Mouse (Mus musculus): ENCODE data around the gene Chst13. TPM values are rescaled to one million over a fixed set of nuclear protein-coding genes. Genes with fewer than 3 reads are reported as not detected.

The Chst13 gene
- total and polyA plus RNA-seq, 3 experiments: 0.03 to 0.11 TPM; not detected in 1

GRCm38 (mm10) chr6:90347183-90347582 is 22.2 kb upstream of the Chst13 start:
- H3K27me3 ChIP-seq (ENCODE audit: insufficient read depth, low read length): peaks cover 47% of the 10 kb centered on the region
- no peak for DNase-seq (ENCODE audit: low spot score)
- H3K9me3 ChIP-seq (replicated peaks): no peaks in the 10 kb centered on the region
- H3K4me3 ChIP-seq (ENCODE audit: low read depth, low read length): no peak overlapping the region
- TF ChIP-seq GATA2 (IDR thresholded peaks at IDR 0.05; ENCODE audit: borderline replicate concordance, low read depth, low read length) (no peak), TAL1 (conservative IDR thresholded peaks at IDR 0.05; ENCODE audit: low read depth, low read length) (no peak), POLR2AphosphoS5 (IDR thresholded peaks at IDR 0.05; ENCODE audit: insufficient replicate concordance, low read depth, low read length) (no peak), GATA1 (IDR thresholded peaks at IDR 0.05; ENCODE audit: borderline replicate concordance, low read length) (no peak), CTCF (IDR thresholded peaks at IDR 0.05; ENCODE audit: low read depth, low read length) (no peak)
- no peaks in the 10 kb centered on the region for H3K4me1 ChIP-seq (ENCODE audit: insufficient read depth, low read depth, low read length)
- ATAC-seq (ENCODE audit: extremely low read depth, insufficient number of reproducible peaks, low FRiP score, poor library complexity, severe bottlenecking): no peak
- no peaks in the 10 kb centered on the region for H3K36me3 ChIP-seq (replicated peaks)

DNA sequence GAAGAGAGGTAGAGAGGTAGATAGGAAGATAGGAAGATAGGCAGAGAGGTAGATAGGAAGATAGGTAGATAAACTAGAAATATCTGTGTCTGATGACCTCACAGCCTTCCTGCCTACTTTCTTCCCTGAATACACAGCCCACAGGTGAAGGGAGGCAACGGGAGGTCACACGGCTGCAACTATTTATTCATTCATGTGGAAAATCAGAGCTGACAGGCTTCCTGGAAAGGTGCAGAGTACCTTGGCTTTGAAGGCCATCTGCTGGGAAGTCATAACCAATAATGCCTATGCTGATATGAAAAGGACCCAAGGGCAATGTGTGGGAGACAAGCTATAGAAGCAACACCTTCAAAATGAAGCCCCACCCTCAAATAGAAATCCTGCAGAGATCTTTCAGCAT is 17.4 kb upstream of the Chst13 start:
- peaks cover 27% of the 10 kb centered on the region for H3K27me3 ChIP-seq (ENCODE audit: insufficient read depth, low read length)

GRCm38 (mm10) chr6:90334244-90334643 is 9.3 kb upstream of the Chst13 start:
- H3K27me3 ChIP-seq (ENCODE audit: insufficient read depth, low read length): peaks cover 22% of the 10 kb centered on the region
- no peaks in the 10 kb centered on the region for H3K4me1 ChIP-seq (ENCODE audit: insufficient read depth, low read depth, low read length)
- TF ChIP-seq TAL1 (conservative IDR thresholded peaks at IDR 0.05; ENCODE audit: low read depth, low read length) (no peak), CTCF (IDR thresholded peaks at IDR 0.05; ENCODE audit: low read depth, low read length) (no peak), GATA2 (IDR thresholded peaks at IDR 0.05; ENCODE audit: borderline replicate concordance, low read depth, low read length) (no peak), POLR2AphosphoS5 (IDR thresholded peaks at IDR 0.05; ENCODE audit: insufficient replicate concordance, low read depth, low read length) (no peak), GATA1 (IDR thresholded peaks at IDR 0.05; ENCODE audit: borderline replicate concordance, low read length) (no peak)
- no peaks in the 10 kb centered on the region for H3K9me3 ChIP-seq (replicated peaks)
- ATAC-seq (ENCODE audit: extremely low read depth, insufficient number of reproducible peaks, low FRiP score, poor library complexity, severe bottlenecking) (no peak), DNase-seq (ENCODE audit: low spot score) (no peak)
- no peak overlapping the region for H3K4me3 ChIP-seq (ENCODE audit: low read depth, low read length)
- no peaks in the 10 kb centered on the region for H3K36me3 ChIP-seq (replicated peaks)

More for the DNA sequence above, 17.4 kb upstream of the Chst13 start:
- no peak for DNase-seq (ENCODE audit: low spot score)
- no peaks in the 10 kb centered on the region for H3K9me3 ChIP-seq (replicated peaks)
- ATAC-seq (ENCODE audit: extremely low read depth, insufficient number of reproducible peaks, low FRiP score, poor library complexity, severe bottlenecking): no peak
- TF ChIP-seq TAL1 (conservative IDR thresholded peaks at IDR 0.05; ENCODE audit: low read depth, low read length) (no peak), GATA1 (IDR thresholded peaks at IDR 0.05; ENCODE audit: borderline replicate concordance, low read length) (no peak), CTCF (IDR thresholded peaks at IDR 0.05; ENCODE audit: low read depth, low read length) (no peak), POLR2AphosphoS5 (IDR thresholded peaks at IDR 0.05; ENCODE audit: insufficient replicate concordance, low read depth, low read length) (no peak), GATA2 (IDR thresholded peaks at IDR 0.05; ENCODE audit: borderline replicate concordance, low read depth, low read length) (no peak)
- no peaks in the 10 kb centered on the region for H3K4me1 ChIP-seq (ENCODE audit: insufficient read depth, low read depth, low read length)
- H3K4me3 ChIP-seq (ENCODE audit: low read depth, low read length): no peak overlapping the region
- H3K36me3 ChIP-seq (replicated peaks): no peaks in the 10 kb centered on the region

- H3K4me1 ChIP-seq (ENCODE audit: insufficient read depth, low read depth, low read length): no peaks in the 10 kb centered on the region
- H3K4me3 ChIP-seq (ENCODE audit: low read depth, low read length): no peak within 1 kb of the TSS
- TF ChIP-seq GATA1 (IDR thresholded peaks at IDR 0.05; ENCODE audit: borderline replicate concordance, low read length) (no peak), TAL1 (conservative IDR thresholded peaks at IDR 0.05; ENCODE audit: low read depth, low read length) (no peak), CTCF (IDR thresholded peaks at IDR 0.05; ENCODE audit: low read depth, low read length) (no peak), POLR2AphosphoS5 (IDR thresholded peaks at IDR 0.05; ENCODE audit: insufficient replicate concordance, low read depth, low read length) (no peak), GATA2 (IDR thresholded peaks at IDR 0.05; ENCODE audit: borderline replicate concordance, low read depth, low read length) (no peak)
- no peaks in the 10 kb centered on the region for H3K9me3 ChIP-seq (replicated peaks)
- no peak for ATAC-seq (ENCODE audit: extremely low read depth, insufficient number of reproducible peaks, low FRiP score, poor library complexity, severe bottlenecking)
- H3K36me3 ChIP-seq (replicated peaks): no peaks in the 10 kb centered on the region
- no peak for DNase-seq (ENCODE audit: low spot score)
- peaks cover 28% of the 10 kb centered on the region for H3K27me3 ChIP-seq (ENCODE audit: insufficient read depth, low read length)
Measured at GRCm38 (mm10) chr6:90332561-90333425, 7.8 kb upstream of the Chst13 start, which contains the start of gene Uroc1. Gene Uroc1, plus strand, starts transcription at chr6:90333284.

GRCm38 (mm10) chr6:90329953-90330352 is 5.0 kb upstream of the Chst13 start:
- Histone ChIP-seq H3K27me3 (ENCODE audit: insufficient read depth, low read length) (peaks cover 30% of the 10 kb centered on the region), H3K9me3 (replicated peaks) (no peaks in the 10 kb centered on the region), H3K36me3 (replicated peaks) (no peaks in the 10 kb centered on the region), H3K4me1 (ENCODE audit: insufficient read depth, low read depth, low read length) (no peaks in the 10 kb centered on the region), H3K4me3 (ENCODE audit: low read depth, low read length) (no peak overlapping the region)
- DNase-seq (ENCODE audit: low spot score) (no peak), ATAC-seq (ENCODE audit: extremely low read depth, insufficient number of reproducible peaks, low FRiP score, poor library complexity, severe bottlenecking) (no peak)
- TF ChIP-seq POLR2AphosphoS5 (IDR thresholded peaks at IDR 0.05; ENCODE audit: insufficient replicate concordance, low read depth, low read length): no peak
- no peak for TF ChIP-seq GATA1 (IDR thresholded peaks at IDR 0.05; ENCODE audit: borderline replicate concordance, low read length)
- no peak for TF ChIP-seq TAL1 (conservative IDR thresholded peaks at IDR 0.05; ENCODE audit: low read depth, low read length)
- no peak for TF ChIP-seq CTCF (IDR thresholded peaks at IDR 0.05; ENCODE audit: low read depth, low read length)
- TF ChIP-seq GATA2 (IDR thresholded peaks at IDR 0.05; ENCODE audit: borderline replicate concordance, low read depth, low read length): no peak

DNA sequence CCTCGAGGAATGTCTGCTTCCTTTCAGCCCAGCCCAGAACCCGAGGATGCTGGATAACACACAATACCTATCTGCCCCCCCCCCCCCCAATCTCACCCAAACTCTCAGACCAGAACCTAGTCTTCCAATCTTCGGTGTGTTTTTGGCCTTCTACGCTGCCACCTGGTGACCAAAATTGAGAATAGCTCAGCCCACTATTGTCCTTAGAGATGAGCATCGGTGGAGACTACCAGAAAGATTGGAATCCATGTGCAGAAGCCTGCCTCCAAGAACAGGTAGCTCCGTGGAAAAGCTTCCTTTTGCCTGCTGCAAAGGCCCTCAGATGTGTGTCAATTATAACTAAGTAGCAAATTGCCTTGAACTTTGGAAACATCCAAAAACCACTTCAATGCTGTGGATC is 2.7 kb upstream of the Chst13 start:
- no peaks in the 10 kb centered on the region for H3K4me1 ChIP-seq (ENCODE audit: insufficient read depth, low read depth, low read length)
- ATAC-seq (ENCODE audit: extremely low read depth, insufficient number of reproducible peaks, low FRiP score, poor library complexity, severe bottlenecking) (no peak), DNase-seq (ENCODE audit: low spot score) (no peak)
- peaks cover 18% of the 10 kb centered on the region for H3K27me3 ChIP-seq (ENCODE audit: insufficient read depth, low read length)
- H3K36me3 ChIP-seq (replicated peaks): no peaks in the 10 kb centered on the region
- no peaks in the 10 kb centered on the region for H3K9me3 ChIP-seq (replicated peaks)
- no peak for TF ChIP-seq GATA1 (IDR thresholded peaks at IDR 0.05; ENCODE audit: borderline replicate concordance, low read length)
- no peak for TF ChIP-seq TAL1 (conservative IDR thresholded peaks at IDR 0.05; ENCODE audit: low read depth, low read length)
- TF ChIP-seq POLR2AphosphoS5 (IDR thresholded peaks at IDR 0.05; ENCODE audit: insufficient replicate concordance, low read depth, low read length): no peak
- no peak for TF ChIP-seq CTCF (IDR thresholded peaks at IDR 0.05; ENCODE audit: low read depth, low read length)
- TF ChIP-seq GATA2 (IDR thresholded peaks at IDR 0.05; ENCODE audit: borderline replicate concordance, low read depth, low read length): no peak
- H3K4me3 ChIP-seq (ENCODE audit: low read depth, low read length): no peak overlapping the region

Data from G1E (cell line).